Mouse (Mus musculus): ENCODE data around the gene Olfr702.

Olfr702 gene

DNA sequence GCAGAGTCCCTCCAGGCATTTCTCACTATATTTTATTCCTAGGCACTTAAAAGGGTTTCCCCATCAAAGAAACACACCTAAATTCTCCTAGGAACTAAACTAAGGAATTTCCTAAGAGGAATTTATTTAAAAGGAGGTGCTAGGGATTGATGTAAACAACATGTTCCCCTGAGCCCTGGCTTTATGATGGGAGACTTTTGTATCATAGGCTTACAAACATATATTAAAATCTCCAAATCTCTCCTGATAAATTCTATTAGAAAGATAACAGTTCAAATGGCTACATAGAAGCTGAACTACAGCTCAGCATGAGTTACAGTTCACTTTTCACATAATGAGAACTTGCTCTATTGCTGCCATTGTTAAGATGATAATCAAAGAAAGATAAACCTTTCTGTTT lies at the start of gene Olfr702:
Olfr702 (minus strand) TSS at position 101 of the 400 bp plus-strand sequence.
- DNase-seq (ENCODE audit: low spot score in 2 of 2) = no peak

DNA sequence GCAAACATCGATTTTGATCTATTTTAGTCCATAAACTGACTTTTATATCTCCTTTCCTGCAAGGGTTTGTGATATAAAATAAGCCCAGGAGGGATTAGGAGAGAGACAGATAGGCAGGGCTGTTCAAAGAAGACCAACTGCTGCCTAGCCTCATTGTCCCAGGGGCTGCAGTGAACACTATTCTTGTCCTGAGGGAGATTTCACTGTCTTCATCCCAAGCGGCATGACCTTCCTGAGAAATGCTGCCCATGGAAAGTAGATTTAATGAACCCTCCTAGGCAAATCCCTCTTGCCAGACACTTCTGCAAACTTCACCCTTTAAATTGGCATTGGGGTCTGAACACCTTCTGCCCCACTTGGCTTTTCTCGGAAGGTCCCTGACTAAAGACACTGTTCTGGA lies 43.1 kb upstream of the Olfr702 start, which contains the start of gene Olfr705:
Olfr705 (minus strand) TSS at position 101 of the 400 bp plus-strand sequence.
- no peak for DNase-seq (ENCODE audit: low spot score in 2 of 2)

DNA sequence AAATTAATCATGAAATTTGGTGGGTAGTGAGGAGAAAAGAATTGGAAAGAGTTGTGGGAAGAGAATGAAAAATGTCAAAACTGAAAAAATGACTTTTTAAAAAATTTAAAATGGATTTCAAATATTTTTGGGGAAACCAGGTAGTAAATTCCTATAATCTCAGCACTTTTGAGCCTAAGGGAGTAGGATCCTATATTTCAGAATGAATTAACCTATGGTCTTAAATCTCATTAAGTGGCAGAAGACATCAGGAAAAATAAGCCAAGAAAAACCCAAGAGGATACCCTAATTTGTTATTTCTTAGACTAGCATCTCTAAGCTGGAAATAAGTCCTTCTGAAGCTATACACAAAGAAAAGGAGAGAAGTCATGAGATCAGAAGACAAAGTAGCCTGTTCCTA lies 29.2 kb upstream of the Olfr702 start, which contains the start of gene Olfr704:
Olfr704 (plus strand) TSS at position 301 of the 400 bp plus-strand sequence.
- DNase-seq (ENCODE audit: low spot score in 2 of 2) = no peak

DNA sequence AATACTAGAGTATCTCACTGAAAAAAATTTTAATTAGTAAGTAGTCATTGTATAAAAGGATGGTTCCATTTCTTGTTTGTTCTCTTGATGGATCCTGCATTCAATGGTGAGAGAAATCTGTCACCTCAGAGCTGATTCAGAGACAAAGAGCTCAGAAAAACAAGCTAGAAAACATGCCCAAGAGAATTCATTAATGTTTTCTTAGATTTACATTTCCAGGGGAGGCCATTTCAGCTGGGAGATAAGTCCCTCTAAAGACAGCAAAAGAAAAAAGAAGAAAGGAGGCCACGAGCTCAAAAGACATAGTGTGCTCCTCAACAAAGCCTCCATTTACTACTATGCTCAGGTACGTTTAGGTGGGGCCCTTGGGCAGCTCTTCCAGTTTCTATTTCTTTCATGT lies 9.4 kb upstream of the Olfr702 start, which contains the start of gene Olfr703:
Olfr703 (plus strand) TSS at position 301 of the 400 bp plus-strand sequence.
- no peak for DNase-seq (ENCODE audit: low spot score in 2 of 2)

DNA sequence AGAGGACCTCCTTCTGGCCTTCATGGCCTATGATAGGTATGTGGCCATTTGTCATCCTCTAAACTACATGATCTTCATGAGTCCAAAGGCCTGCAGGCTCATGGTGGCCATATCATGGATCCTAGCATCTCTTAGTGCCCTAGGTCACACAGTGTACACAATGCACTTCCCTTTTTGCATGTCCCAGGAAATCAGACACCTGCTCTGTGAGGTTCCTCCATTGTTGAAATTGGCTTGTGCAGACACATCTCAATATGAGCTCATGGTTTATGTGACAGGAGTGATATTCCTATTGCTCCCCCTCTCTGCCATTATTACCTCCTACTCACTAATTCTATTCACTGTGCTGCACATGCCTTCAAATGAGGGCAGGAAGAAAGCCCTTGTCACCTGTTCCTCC lies 15.3 kb downstream of the Olfr702 start:
- no peak for DNase-seq (ENCODE audit: low spot score in 2 of 2)

DNA sequence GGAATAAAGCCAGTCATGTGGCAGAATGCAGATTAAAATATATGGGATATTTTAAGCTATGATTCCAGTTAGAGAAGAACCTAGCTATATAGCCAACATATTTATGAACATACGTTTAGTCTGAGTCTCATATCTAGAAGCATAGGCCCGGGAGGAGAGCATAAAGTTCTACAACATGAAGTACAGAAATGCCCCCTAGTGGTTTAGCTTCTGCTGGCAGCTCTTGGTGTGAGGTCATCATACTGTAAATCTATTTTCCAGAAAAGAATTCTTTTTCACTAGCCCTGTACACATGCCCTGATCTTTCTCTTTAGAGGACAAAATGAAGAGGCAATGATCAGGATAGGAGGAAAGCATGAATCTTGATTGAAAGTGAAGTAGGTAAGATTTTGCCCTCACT lies 17.9 kb downstream of the Olfr702 start:
- peak; percentile 17 to 27 for DNase-seq (ENCODE audit: low spot score in 2 of 2)

DNA sequence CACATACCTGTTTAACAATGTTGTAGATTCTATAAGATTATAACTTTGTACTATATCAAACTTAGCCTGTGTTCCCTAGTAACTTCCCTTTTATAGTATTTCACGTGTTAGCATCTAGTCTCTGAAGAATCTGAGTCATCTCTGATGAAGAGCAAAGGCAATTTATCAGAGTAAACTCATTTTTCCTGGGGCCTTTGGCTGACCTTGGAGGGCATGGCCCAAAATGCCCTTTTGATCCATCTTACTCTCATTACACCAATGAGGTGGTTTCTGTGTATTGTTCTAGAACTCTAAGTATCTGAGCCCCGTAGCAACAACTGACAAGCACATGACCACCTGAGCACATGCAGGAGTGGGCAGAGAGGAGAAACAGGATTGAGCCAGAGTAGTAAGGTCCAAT lies 19.9 kb downstream of the Olfr702 start, which contains the start of gene Olfr701:
Olfr701 (plus strand) TSS at position 301 of the 400 bp plus-strand sequence.
- no peak for DNase-seq (ENCODE audit: low spot score in 2 of 2)

DNA sequence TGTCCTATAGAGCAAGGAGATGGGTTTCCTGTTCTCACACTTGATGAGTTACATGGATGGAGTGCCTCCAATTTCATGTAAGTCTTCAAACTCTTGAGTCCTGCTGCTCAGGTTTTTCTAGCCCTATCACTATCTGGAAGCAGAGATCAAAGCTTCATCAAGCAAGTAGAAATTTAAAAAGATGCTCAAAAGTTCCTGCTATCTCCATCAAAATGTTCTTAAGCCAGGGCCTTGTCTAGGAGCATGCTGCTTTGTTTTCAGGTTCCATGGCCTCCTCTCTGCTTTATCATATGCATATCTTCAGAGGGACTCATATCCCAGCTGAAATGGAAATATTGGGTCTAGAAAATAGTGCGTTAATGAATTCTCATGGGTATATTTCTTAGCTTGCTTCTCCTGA lies 25.0 kb downstream of the Olfr702 start, which contains the start of gene Olfr700:
Olfr700 (minus strand) TSS at position 101 of the 400 bp plus-strand sequence.
- DNase-seq (ENCODE audit: low spot score in 2 of 2) = no peak

DNA sequence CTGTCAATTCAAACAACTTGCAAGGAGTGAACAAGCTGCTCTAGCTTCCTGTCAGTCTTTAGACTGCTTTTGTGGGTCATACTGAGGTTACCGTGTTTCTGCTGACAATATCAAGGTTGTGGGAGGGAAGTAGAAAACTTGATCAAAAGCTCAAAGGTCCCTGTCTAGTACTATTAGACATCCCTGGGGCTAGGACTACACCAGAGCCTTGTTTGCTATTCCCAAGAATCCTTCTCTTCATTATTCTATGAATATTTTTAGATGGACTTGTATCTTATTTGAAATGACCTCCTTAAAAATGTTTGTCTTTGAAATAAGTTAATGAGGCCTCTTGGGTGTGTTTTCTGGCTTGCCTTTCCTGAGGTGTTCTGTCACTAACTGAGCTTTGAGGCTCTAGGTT lies 40.6 kb downstream of the Olfr702 start, which contains the start of gene Olfr699:
Olfr699 (minus strand) TSS at position 101 of the 400 bp plus-strand sequence.
- DNase-seq (ENCODE audit: low spot score in 2 of 2) = no peak

DNA sequence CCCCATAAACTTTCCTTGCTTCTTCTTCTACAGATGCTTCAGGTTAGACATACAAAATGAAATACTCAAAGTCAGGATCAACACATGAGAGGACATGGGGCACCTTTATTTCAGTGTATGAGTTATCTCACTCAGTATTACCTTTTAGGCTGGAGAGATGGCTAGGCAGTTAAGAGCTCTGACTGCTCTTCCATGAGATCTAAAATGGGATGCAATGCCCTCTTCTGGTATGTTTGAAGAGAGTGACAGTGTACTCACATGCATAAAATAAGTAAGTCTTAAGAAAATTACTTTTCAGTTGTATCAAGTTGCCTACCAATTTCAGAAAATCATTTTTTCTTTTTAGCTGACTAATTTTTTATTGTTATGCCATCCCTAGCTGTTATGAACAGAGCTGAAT lies 45.4 kb downstream of the Olfr702 start:
- DNase-seq (ENCODE audit: low spot score in 2 of 2) = peak in 1 of 2 experiments; percentile 17

Data from spleen, postnatal 36 days (tissue).